Mouse (Mus musculus) lung, embryonic 14.5 days (tissue): ENCODE measurements around the gene Shc1. TPM values are rescaled to one million over a fixed set of nuclear protein-coding genes. Genes with fewer than 3 reads are reported as not detected.

Experiments
- ATAC-seq: fragments of 200-750 bp; cut with Nextera tagmentation; 2 replicates; pipeline ENCODE4 v1.8.0; 2017; ENCODE audit warnings: mild to moderate bottlenecking, moderate TSS enrichment, moderate library complexity; ENCODE audit not compliant: insufficient read depth
- DNase-seq: peaks from one replicate; pipeline ENCODE4 v3.0.0-alpha.2; 2015
- H3K27ac ChIP-seq: fragments of 300-500 bp; sonication (generic); 2 replicates; pipeline ENCODE4 v1.5.1; 2014; ENCODE audit warnings: low read depth, mild to moderate bottlenecking, moderate library complexity
- H3K27me3 ChIP-seq: fragments of 300-500 bp; sonication (generic); 2 replicates; pipeline ENCODE4 v1.6.1; 2014; ENCODE audit warnings: low read length, control low read depth; ENCODE audit not compliant: insufficient read depth
- H3K36me3 ChIP-seq: fragments of 300-500 bp; sonication (generic); 2 replicates; pipeline ENCODE4 v1.6.1; 2014; ENCODE audit warnings: control low read depth; ENCODE audit not compliant: insufficient read depth
- H3K4me1 ChIP-seq: fragments of 300-500 bp; sonication (generic); 2 replicates; pipeline ENCODE4 v1.6.1; 2014; ENCODE audit warnings: antibody characterized with exemption, control low read depth; ENCODE audit not compliant: insufficient read depth
- H3K4me2 ChIP-seq: fragments of 300-500 bp; sonication (generic); 2 replicates; pipeline ENCODE4 v1.6.1; 2014; ENCODE audit warnings: mild to moderate bottlenecking
- H3K4me3 ChIP-seq: fragments of 300-500 bp; sonication (generic); 2 replicates; pipeline ENCODE4 v1.5.1; 2014; ENCODE audit warnings: low read depth, low read length
- H3K9ac ChIP-seq: fragments of 300-500 bp; sonication (generic); 2 replicates; pipeline ENCODE4 v1.6.1; 2014
- H3K9me3 ChIP-seq: fragments of 300-500 bp; sonication (generic); 2 replicates; pipeline ENCODE4 v1.6.1; 2016; ENCODE audit warnings: low read depth, low read length, control low read depth
- CTCF ChIP-seq: IDR thresholded peaks from 2 replicates; pipeline ENCODE4 v1.5.1; 2016; ENCODE audit warnings: antibody characterized with exemption, low read depth
- WGBS: fragments of 180-500 bp; shearing (Covaris S2); extraction: QIAGEN DNeasy Blood & Tissue Kit; methylation state at CpG from one replicate; pipeline ENCODE4 v1.1.7; 2014; 5-methylcytosine and 5-hydroxymethylcytosine counted together
- polyA plus RNA-seq: library from polyadenylated mRNA; unstranded; fragments of >200 nt; fragmentation: Nextera tagmentation; extraction: Ambion mirVana; gene quantifications from 2 replicates; pipeline ENCODE4 v1.2.1, GENCODE M21; 2014

The Shc1 gene
- polyA plus RNA-seq, 1 experiment from 2014 or later, result 75.2 TPM

DNA sequence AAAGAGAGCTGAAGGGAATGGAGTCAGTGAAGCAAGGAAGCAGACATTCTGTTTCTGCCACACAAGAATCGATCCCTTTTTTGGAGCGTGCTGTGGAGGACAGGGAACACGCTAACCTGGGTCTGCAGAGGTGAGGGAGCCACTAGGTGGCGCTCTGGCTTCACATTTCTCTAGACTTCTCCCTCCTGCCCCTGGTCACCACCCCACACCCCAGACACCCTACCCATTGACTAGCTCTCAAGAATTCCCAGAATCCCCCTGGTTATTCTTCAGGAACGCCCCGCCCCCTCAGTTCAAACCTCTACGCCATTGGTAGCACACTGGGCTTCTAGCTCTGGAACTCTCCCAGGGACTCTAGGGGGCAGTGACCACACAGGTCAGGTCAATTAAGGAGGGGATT is 31.3 kb downstream of the Shc1 start:
- no peaks in the 10 kb centered on the region for H3K27me3 ChIP-seq
- no peak overlapping the region for H3K9ac ChIP-seq
- 37% methylated on average over 7 of the region's 7 CpGs for WGBS

DNA sequence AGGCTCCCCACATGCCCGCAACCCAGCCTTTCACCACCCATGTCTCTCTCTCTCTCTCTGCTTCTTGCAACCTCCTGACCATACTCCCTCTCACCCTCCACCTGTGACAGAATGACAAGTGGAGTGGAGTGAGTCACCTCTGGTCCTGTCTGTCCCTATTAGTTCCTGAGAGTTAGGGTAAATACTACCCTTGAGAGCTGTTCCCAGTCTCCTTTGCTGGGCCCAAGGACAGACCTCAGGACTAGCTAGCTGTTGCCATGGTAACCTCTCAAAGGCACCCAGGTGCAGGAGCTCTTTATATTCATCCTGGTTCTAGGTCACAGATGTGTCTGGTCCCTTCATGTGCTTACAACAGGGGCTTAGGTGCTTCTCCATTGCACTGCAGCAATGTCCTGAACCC is 33.7 kb downstream of the Shc1 start:
- no peak for TF ChIP-seq CTCF
- Histone ChIP-seq H3K9ac (no peak overlapping the region), H3K27me3 (no peaks in the 10 kb centered on the region), H3K27ac (peak overlapping the region; percentile 58; the same call in 1 of the 2 replicates), H3K4me1 (peaks cover 14% of the 10 kb centered on the region), H3K36me3 (0 out of 2 replicates have a peak, but pooled peaks cover 7% of the 10 kb centered on the region), H3K9me3 (no peaks in the 10 kb centered on the region), H3K4me2 (no peak overlapping the region), H3K4me3 (no peak overlapping the region)
- DNase-seq, result peak; percentile 60
- WGBS, result 44% methylated on average over 1 of the region's 1 CpGs
- ATAC-seq, result peak; percentile 37; the same call in 1 of the 2 replicates

More for the DNA sequence above, 31.3 kb downstream of the Shc1 start:
- Histone ChIP-seq H3K27ac (peak overlapping the region; percentile 50; the same call in 1 of the 2 replicates), H3K9me3 (no peaks in the 10 kb centered on the region), H3K4me1 (peaks cover 14% of the 10 kb centered on the region), H3K4me3 (no peak overlapping the region), H3K4me2 (peak overlapping the region; percentile 40), H3K36me3 (peaks cover 19% of the 10 kb centered on the region; the same call in 1 of the 2 replicates)
- ATAC-seq, result peak; percentile 39; the same call in 1 of the 2 replicates
- TF ChIP-seq CTCF, result peak; percentile 77
- peak; percentile 83 for DNase-seq

DNA sequence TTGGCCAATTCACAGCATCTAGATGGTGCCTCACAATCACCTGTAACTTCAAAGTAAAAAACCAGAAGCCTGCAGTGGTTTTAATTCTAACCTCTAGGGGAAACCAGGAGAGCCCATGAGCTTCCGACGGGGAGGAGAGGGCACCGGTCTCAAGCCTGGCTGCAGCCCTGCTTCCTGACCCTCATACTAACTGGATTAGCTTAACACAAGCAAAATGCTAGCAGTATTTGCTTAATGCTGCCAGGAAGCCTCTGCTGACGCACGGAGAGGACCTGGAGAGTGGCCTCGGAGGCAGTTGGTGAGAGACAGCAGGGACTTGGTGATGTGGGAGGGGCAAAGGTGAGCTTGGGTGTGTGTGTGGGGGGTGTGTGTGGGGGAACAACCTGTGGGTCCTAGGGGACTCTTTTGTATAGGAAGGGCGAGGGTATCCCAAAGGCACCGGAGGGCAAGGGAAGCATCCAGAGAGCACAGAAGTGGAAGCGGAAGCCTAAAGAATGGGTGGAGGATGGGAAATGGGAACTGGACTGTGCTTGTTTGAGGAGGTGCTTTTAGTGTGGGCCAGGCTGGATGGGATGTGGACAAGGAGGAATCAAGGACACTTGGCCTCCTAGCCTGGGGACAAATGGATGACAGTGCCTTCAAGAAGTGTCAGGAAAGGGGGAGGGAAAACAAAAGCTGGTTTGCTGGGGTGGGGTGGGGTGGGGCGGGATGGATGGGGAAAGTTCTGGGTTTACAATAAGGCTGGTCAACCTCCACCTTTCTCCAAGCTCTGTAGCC is 36.3 kb downstream of the Shc1 start, which contains the start of gene Pmvk:
Gene Pmvk, plus strand, starts transcription at position 141 of the 777 bp plus-strand sequence.
- no peak for TF ChIP-seq CTCF
- Histone ChIP-seq H3K9me3 (no peaks in the 10 kb centered on the region), H3K9ac (no peak within 1 kb of the TSS), H3K36me3 (no peaks in the 10 kb centered on the region), H3K4me2 (0 out of 2 replicates have a peak within 1 kb of the TSS, but pooled peaks have one; percentile 10), H3K4me3 (no peak within 1 kb of the TSS), H3K27ac (no peak within 1 kb of the TSS; the same call in 1 of the 2 replicates), H3K27me3 (no peaks in the 10 kb centered on the region), H3K4me1 (0 out of 2 replicates have a peak, but pooled peaks cover 3% of the 10 kb centered on the region)
- ATAC-seq (no peak), DNase-seq (no peak)
- 52% methylated on average over 10 of the region's 10 CpGs for WGBS

DNA sequence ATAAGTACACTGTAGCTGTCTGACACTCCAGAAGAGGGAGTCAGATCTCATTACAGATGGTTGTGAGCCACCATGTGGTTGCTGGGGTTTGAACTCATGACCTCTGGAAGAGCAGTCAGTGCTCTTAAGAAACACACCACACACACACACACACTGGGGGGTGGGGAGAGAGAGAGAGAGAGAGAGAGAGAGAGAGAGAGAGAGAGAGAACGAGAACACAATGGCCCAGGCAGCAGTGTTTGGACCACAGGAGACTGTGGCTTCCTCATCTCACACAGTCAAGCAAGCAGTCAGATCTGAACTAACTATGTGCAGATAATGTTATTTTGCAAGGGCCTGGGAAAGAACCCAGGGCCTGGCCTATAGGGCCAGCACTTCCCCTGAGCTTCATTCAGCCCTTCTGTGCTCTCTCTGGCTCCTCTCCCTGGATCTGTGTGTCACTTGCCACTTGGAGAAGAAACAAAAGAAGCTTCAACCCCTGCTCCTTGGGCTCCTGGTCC is 37.6 kb downstream of the Shc1 start:
- Histone ChIP-seq H3K4me1 (0 out of 2 replicates have a peak, but pooled peaks cover 3% of the 10 kb centered on the region), H3K9me3 (no peaks in the 10 kb centered on the region), H3K4me2 (no peak overlapping the region), H3K9ac (no peak overlapping the region), H3K36me3 (no peaks in the 10 kb centered on the region), H3K27ac (no peak overlapping the region), H3K4me3 (no peak overlapping the region), H3K27me3 (no peaks in the 10 kb centered on the region)
- ATAC-seq (no peak), DNase-seq (no peak)
- WGBS, result 31% methylated on average over 1 of the region's 1 CpGs
- no peak for TF ChIP-seq CTCF

DNA sequence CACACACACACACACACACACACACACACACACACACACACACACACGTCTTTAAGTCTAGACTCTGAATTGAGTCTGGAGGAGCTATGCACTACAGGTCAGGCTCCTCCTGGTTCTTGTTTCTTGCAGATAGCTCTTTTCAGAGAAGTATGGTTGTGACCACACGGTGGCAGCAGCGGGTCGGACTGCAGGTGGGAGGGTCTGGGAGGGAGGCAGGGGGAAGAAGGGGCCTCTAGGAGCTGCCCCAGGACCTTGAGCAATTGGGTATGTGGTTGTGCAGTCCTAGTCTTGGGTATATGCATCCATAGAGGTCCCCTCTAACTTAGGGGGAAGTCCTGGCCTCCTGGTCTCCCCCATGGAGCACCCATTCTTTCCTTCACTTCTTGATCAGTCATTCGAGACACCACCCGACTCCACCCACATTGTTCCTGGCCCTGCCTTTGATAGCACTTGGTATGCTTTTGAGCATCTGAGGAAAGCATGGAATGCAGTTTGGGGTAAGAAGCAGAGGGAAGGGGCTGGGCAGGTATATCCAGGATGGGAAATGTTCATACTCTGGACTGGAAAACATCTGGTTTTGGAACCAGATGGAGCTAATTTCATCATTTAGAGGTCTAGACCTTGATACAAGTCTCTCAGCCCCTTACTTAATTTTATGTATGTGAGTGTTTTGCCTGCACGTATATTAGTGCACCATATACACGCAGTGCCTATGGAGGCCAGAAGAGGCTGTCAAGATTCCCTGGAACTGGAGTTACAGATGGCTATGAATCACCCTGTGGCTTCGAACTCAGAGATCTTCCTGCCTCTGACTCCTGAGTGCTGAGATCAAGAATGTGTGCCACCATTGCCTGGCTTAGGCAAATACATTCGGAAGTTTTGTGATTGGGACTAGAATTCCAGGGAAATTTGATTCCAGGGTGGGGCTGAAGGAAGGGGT is 38.8 kb downstream of the Shc1 start:
- Histone ChIP-seq H3K9me3 (no peaks in the 10 kb centered on the region), H3K36me3 (no peaks in the 10 kb centered on the region), H3K4me3 (no peak overlapping the region), H3K4me1 (no peaks in the 10 kb centered on the region), H3K4me2 (no peak overlapping the region), H3K27me3 (no peaks in the 10 kb centered on the region), H3K9ac (no peak overlapping the region), H3K27ac (no peak overlapping the region)
- ATAC-seq, result no peak
- peak; percentile 84 for DNase-seq
- WGBS, result 38% methylated on average over 10 of the region's 10 CpGs
- TF ChIP-seq CTCF, result peak; percentile 77

DNA sequence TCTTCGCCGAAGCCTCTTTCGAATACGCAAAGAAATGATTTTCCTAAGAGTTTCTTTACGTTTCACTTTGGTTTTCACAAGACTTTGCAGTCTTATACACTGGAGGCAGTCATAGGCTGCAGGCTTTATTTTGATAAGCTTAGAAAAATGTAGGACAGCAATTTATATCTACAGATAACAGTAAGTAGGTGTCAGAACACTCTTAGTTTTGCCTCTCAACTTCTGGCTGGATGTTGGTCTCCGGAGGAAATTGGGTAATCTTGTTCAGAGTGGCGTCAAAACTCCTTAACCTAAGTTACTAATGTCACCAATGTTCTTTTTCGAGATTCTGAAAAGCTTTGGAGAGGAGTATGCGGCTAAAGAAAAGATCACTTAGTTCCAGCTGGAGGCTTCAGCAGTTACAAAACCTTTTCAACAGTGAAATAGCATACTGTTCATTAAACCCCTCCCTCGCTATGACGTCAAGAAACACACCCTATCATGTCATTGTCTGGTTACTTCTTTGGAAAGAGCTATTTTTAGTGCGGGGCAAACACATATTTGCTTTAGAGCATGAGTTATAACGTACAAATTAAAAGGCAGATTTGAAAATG is 40.2 kb downstream of the Shc1 start:
- DNase-seq (no peak), ATAC-seq (peak; percentile 59)
- Histone ChIP-seq H3K4me2 (peak overlapping the region; percentile 83), H3K27me3 (no peaks in the 10 kb centered on the region), H3K36me3 (no peaks in the 10 kb centered on the region), H3K4me3 (peak overlapping the region; percentile 57), H3K9ac (no peak overlapping the region; the same call in 1 of the 2 replicates), H3K27ac (peak overlapping the region; percentile 79), H3K9me3 (no peaks in the 10 kb centered on the region), H3K4me1 (no peaks in the 10 kb centered on the region)
- TF ChIP-seq CTCF, result no peak
- WGBS, result 27% methylated on average over 13 of the region's 13 CpGs
